Mouse (Mus musculus) C2C12 (cell line): ENCODE data around the gene Ift81. TPM values are rescaled to one million over a fixed set of nuclear protein-coding genes. Genes with fewer than 3 reads are reported as not detected.

ENCODE experiments used
- H3K27me3 ChIP-seq: one replicate; pipeline ENCODE4 v1.6.1; 2011; ENCODE audit not compliant: control insufficient read depth, insufficient read depth, insufficient read length
- H3K36me3 ChIP-seq: one replicate; pipeline ENCODE4 v1.6.1; 2011; ENCODE audit not compliant: control insufficient read depth, insufficient read depth
- H3K4me3 ChIP-seq: one replicate; pipeline ENCODE4 v1.5.1; 2011; ENCODE audit warnings: mild to moderate bottlenecking, control low read depth; ENCODE audit not compliant: poor library complexity, insufficient read depth, severe bottlenecking
- H3K79me2 ChIP-seq: one replicate; pipeline ENCODE4 v1.6.1; 2011; ENCODE audit not compliant: control insufficient read depth, insufficient read depth
- H3K79me3 ChIP-seq: one replicate; pipeline ENCODE4 v1.6.1; 2011; ENCODE audit warnings: low read depth, control low read depth
- H3ac ChIP-seq: one replicate; pipeline ENCODE3; 2011; ENCODE audit warnings: low read depth; ENCODE audit not compliant: control insufficient read depth, insufficient read length
- CEBPB ChIP-seq: IDR thresholded peaks from one replicate; pipeline ENCODE4 v1.6.1; 2011; ENCODE audit warnings: low read depth, mild to moderate bottlenecking, control low read depth, moderate library complexity
- CTCF ChIP-seq: IDR thresholded peaks from one replicate; pipeline ENCODE4 v1.5.1; 2011; ENCODE audit not compliant: control insufficient read depth, insufficient read depth, insufficient read length
- FOSL1 ChIP-seq: IDR thresholded peaks from one replicate; pipeline ENCODE4 v1.8.0; 2011; ENCODE audit warnings: mild to moderate bottlenecking, low read length; ENCODE audit not compliant: poor library complexity, insufficient read depth, severe bottlenecking
- MAX ChIP-seq: IDR thresholded peaks from one replicate; pipeline ENCODE4 v1.6.1; 2011; ENCODE audit warnings: mild to moderate bottlenecking, control low read depth
- MYOD1 ChIP-seq: IDR thresholded peaks from one replicate; pipeline ENCODE4 v1.6.1; 2011; ENCODE audit warnings: low read depth; ENCODE audit not compliant: control insufficient read depth, insufficient read length
- MYOG ChIP-seq: IDR thresholded peaks from one replicate; pipeline ENCODE4 v1.6.1; 2011; ENCODE audit not compliant: control insufficient read depth, insufficient read length; ENCODE audit errors: extremely low read depth
- USF1 ChIP-seq: IDR thresholded peaks from one replicate; pipeline ENCODE4 v1.6.1; 2011; ENCODE audit warnings: low read depth, mild to moderate bottlenecking, control low read depth, moderate library complexity
- polyA plus RNA-seq: library from polyadenylated mRNA; unstranded; fragments of >200 nt; fragmentation: generic; extraction: Trizol; gene quantifications from one replicate; pipeline ENCODE4 v1.2.1, GENCODE M21; 2012; ENCODE audit warnings: missing spikeins

Ift81 gene
- polyA plus RNA-seq, 1 experiment: 3.5 TPM

- Histone ChIP-seq H3K27me3 (no peaks in the 10 kb centered on the region), H3K36me3 (peaks cover 31% of the 10 kb centered on the region), H3K79me3 (peaks cover 39% of the 10 kb centered on the region), H3ac (peak within 1 kb of the TSS; percentile 97), H3K4me3 (peak within 1 kb of the TSS; percentile 79), H3K79me2 (peaks cover 45% of the 10 kb centered on the region)
- no peak for TF ChIP-seq FOSL1
- TF ChIP-seq CEBPB: no peak
- TF ChIP-seq USF1: no peak
- TF ChIP-seq MYOG: no peak
- no peak for TF ChIP-seq MYOD1
- TF ChIP-seq MAX: no peak
- TF ChIP-seq CTCF: no peak
These were observed 112.0 kb downstream of the Ift81 start, which contains the start of gene Atp2a2 for GRCm38 (mm10) chr5:122502077-122502941. Atp2a2 (minus strand) TSS chr5:122502225.

GRCm38 (mm10) chr5:122501101-122502076 is 112.9 kb downstream of the Ift81 start:
- H3K27me3 ChIP-seq: no peaks in the 10 kb centered on the region
- peaks cover 40% of the 10 kb centered on the region for H3K36me3 ChIP-seq
- peaks cover 54% of the 10 kb centered on the region for H3K79me2 ChIP-seq
- H3ac ChIP-seq: peak overlapping the region; percentile 97
- peak overlapping the region; percentile 79 for H3K4me3 ChIP-seq
- H3K79me3 ChIP-seq: peaks cover 48% of the 10 kb centered on the region
- TF ChIP-seq FOSL1: no peak
- no peak for TF ChIP-seq MYOG
- TF ChIP-seq CTCF: no peak
- no peak for TF ChIP-seq MYOD1
- TF ChIP-seq MAX: peak; percentile 11

GRCm38 (mm10) chr5:122500563-122500962 is 113.8 kb downstream of the Ift81 start:
- peaks cover 63% of the 10 kb centered on the region for H3K79me2 ChIP-seq
- peak overlapping the region; percentile 97 for H3ac ChIP-seq
- no peak for TF ChIP-seq CTCF
- TF ChIP-seq MAX: no peak
- no peak for TF ChIP-seq FOSL1
- no peak for TF ChIP-seq MYOD1
- TF ChIP-seq USF1: no peak
- TF ChIP-seq CEBPB: no peak
- no peak for TF ChIP-seq MYOG
- H3K36me3 ChIP-seq: peaks cover 48% of the 10 kb centered on the region
- H3K4me3 ChIP-seq: peak overlapping the region; percentile 79
- H3K79me3 ChIP-seq: peaks cover 56% of the 10 kb centered on the region
- no peaks in the 10 kb centered on the region for H3K27me3 ChIP-seq

Other genes with a start within 250 kb of the Ift81 start
- 35.9 TPM for gene Gpn3, start 242.6 kb downstream of the Ift81 start, polyA plus RNA-seq
- gene Fam216a, start 242.2 kb downstream of the Ift81 start, polyA plus RNA-seq: 49.5 TPM
- gene Arpc3, start 222.6 kb downstream of the Ift81 start, polyA plus RNA-seq: 185 TPM
- 45.3 TPM for gene Anapc7, start 192.8 kb downstream of the Ift81 start, polyA plus RNA-seq
- gene Atp2a2, start 112.3 kb downstream of the Ift81 start, polyA plus RNA-seq: 101 TPM
- 1.6 TPM for gene P2rx7, start 29.4 kb upstream of the Ift81 start, polyA plus RNA-seq
- gene P2rx4, start 93.0 kb upstream of the Ift81 start, polyA plus RNA-seq: 11.0 TPM
- gene Camkk2, start 164.9 kb upstream of the Ift81 start, polyA plus RNA-seq: 15.4 TPM
- gene Anapc5, start 206.8 kb upstream of the Ift81 start, polyA plus RNA-seq: 223 TPM
- 8.1 TPM for gene Rnf34, start 235.5 kb upstream of the Ift81 start, polyA plus RNA-seq